8 mouse cellular contexts compared by ENCODE assay signal in the genomic region with DNA sequence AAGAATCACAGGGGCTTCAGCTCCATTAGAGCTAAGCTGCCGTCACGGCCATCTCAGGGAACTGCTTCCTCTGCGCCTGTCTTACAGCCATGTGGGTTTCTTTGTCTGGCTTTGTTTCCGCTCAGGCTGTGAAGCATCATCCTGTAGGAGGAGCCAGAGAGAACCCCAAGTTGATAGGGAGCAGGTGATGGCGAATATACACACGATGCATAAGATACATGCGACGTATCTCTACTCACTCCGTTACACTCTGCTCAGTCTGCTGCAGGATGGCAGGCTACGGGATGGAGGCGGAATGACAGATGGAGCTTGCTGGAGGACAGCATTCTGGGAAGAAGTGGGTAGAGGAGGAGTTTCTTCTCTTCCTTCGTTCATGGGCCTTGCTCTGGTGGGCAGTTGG. TPM values are rescaled to one million over a fixed set of nuclear protein-coding genes. Genes with fewer than 3 reads are reported as not detected.
DNase-seq lines count a peak whose midpoint lies in the region; ATAC-seq and TF ChIP-seq lines count a peak whose summit lies in the region.

No protein-coding gene starts in this region.

- no peaks in the 10 kb centered on the region for H3K27me3 ChIP-seq in megakaryocyte, embryonic 14.5 days (replicated peaks)
- no peaks in the 10 kb centered on the region for H3K27me3 ChIP-seq in embryonic facial prominence, embryonic 11.5 days (ENCODE audit: control insufficient read depth, insufficient read depth, low read length)
- H3K27me3 ChIP-seq in kidney, adult 2 months (replicated peaks; ENCODE audit: control insufficient read depth, insufficient read depth, low read length), result no peaks in the 10 kb centered on the region

- H3K4me3 ChIP-seq in megakaryocyte, embryonic 14.5 days (replicated peaks), result peak overlapping the region; percentile 48
- H3K4me3 ChIP-seq in embryonic facial prominence, embryonic 11.5 days (ENCODE audit: low read depth, low read length), result no peak overlapping the region
- H3K4me3 ChIP-seq in kidney, adult 2 months (ENCODE audit: insufficient read depth, low read depth, low read length), result no peak overlapping the region

- no peak overlapping the region; the same call in 1 of the 2 replicates for H3K9ac ChIP-seq in embryonic facial prominence, embryonic 11.5 days (replicated peaks; ENCODE audit: low read length)

- 82% methylated on average over 12 of the region's 12 CpGs for WGBS in embryonic facial prominence, embryonic 11.5 days
- WGBS in kidney, adult 2 months, result 77% methylated on average over 12 of the region's 12 CpGs

- TF ChIP-seq CTCF in kidney, adult 2 months (conservative IDR thresholded peaks at IDR 0.05; ENCODE audit: insufficient read depth, insufficient read length, low read depth, low read length), result no peak

- DNase-seq in embryonic facial prominence, embryonic 11.5 days (ENCODE audit: low spot score), result peak; percentile 47
- DNase-seq in left cerebral cortex, postnatal 25 days (ENCODE audit: low spot score in 2 of 2), result peak; percentile 58 to 92
- DNase-seq in thymus, postnatal 10 days (ENCODE audit: low spot score in 2 of 2), result peak; percentile 28 to 49
- no peak for DNase-seq in spleen, postnatal 36 days (ENCODE audit: low spot score in 2 of 2)
- no peak for DNase-seq in kidney, adult 2 months

- H3K27ac ChIP-seq in embryonic facial prominence, embryonic 11.5 days (replicated peaks; ENCODE audit: low read depth, low read length), result no peak overlapping the region
- H3K27ac ChIP-seq in kidney, adult 2 months (ENCODE audit: insufficient read depth, low read depth, low read length), result no peak overlapping the region

- TF ChIP-seq POLR2A in kidney, adult 2 months (IDR thresholded peaks at IDR 0.05; ENCODE audit: low read depth, low read length), result no peak

- peaks cover 12% of the 10 kb centered on the region for H3K36me3 ChIP-seq in megakaryocyte, embryonic 14.5 days (replicated peaks; ENCODE audit: low read length)
- H3K36me3 ChIP-seq in embryonic facial prominence, embryonic 11.5 days (replicated peaks; ENCODE audit: control insufficient read depth, insufficient read depth, low read depth, low read length), result no peaks in the 10 kb centered on the region
- H3K36me3 ChIP-seq in kidney, adult 2 months (ENCODE audit: control insufficient read depth, insufficient read depth, low read length), result no peaks in the 10 kb centered on the region

- intact Hi-C loops in left cerebral cortex, postnatal 25 days (cut with DNase I), result no loop called here

- H3K4me2 ChIP-seq in embryonic facial prominence, embryonic 11.5 days (ENCODE audit: low read depth, low read length), result no peak overlapping the region

- ATAC-seq in megakaryocyte, adult 5-6 weeks (ENCODE audit: poor library complexity, severe bottlenecking), result no peak
- ATAC-seq in embryonic facial prominence, embryonic 11.5 days (replicated peaks; ENCODE audit: insufficient number of reproducible peaks, low FRiP score, low TSS enrichment, low read depth), result no peak
- no peak for ATAC-seq in activated CD4-positive, CD25-positive, alpha-beta regulatory T cell, adult 4 months

- H3K4me1 ChIP-seq in megakaryocyte, embryonic 14.5 days, result peaks cover 59% of the 10 kb centered on the region
- H3K4me1 ChIP-seq in embryonic facial prominence, embryonic 11.5 days (ENCODE audit: control insufficient read depth, insufficient read depth, low read length), result no peaks in the 10 kb centered on the region
- 0 out of 2 replicates have a peak, but pooled peaks cover 4% of the 10 kb centered on the region for H3K4me1 ChIP-seq in kidney, adult 2 months (ENCODE audit: control insufficient read depth, insufficient read depth, low read length)

- H3K9me3 ChIP-seq in megakaryocyte, embryonic 14.5 days, result peaks cover 4% of the 10 kb centered on the region
- H3K9me3 ChIP-seq in embryonic facial prominence, embryonic 11.5 days (replicated peaks; ENCODE audit: control insufficient read depth, low read length), result no peaks in the 10 kb centered on the region

RNA-seq across cellular contexts. Expression of gene Zfp706, which starts 37.9 kb away (rescaled TPM):
- 23.0 and 24.7 TPM in 2 replicates for polyA plus RNA-seq in megakaryocyte, embryonic 14.5 days (2012; ENCODE audit: insufficient read depth, low replicate concordance)
- total RNA-seq in megakaryocyte, adult 5-6 weeks (2015), result 291 and 313 TPM in 2 replicates
- total RNA-seq in megakaryocyte, adult 5-6 weeks (2017), result 41.3 and 67.5 TPM in 2 replicates
- polyA plus RNA-seq in embryonic facial prominence, embryonic 11.5 days (2014; fragmentation: Nextera tagmentation; extraction: Ambion mirVana), result 381 and 407 TPM in 2 replicates
- total RNA-seq in left cerebral cortex, postnatal 25 days (2021), result 100 to 1,000 TPM; 233 to 234 TPM
- polyA plus RNA-seq in activated CD4-positive, CD25-positive, alpha-beta regulatory T cell, adult 4 months (2017; shearing (Covaris generic)), result 100 to 1,000 TPM; 467 to 529 TPM
- polyA plus RNA-seq in kidney, adult 2 months (2012; rRNA removed), result 63.1 and 82.2 TPM in 2 replicates

Comparison
In these comparisons a context has a peak if more than half of its experiments do, and no peak if none do; other contexts are left out.
1. DNase-seq: peak in embryonic facial prominence, embryonic 11.5 days (single experiment), left cerebral cortex, postnatal 25 days (2 of 2) and thymus, postnatal 10 days (2 of 2); none in spleen, postnatal 36 days (0 of 2) and kidney, adult 2 months (single experiment).